Mouse (Mus musculus) layer of hippocampus, adult 11-12 months (tissue): Measurements from ENCODE around the gene Zfp322a.
"Not testable (repeated sequence)": the region's sequence is repeated elsewhere in the genome, so short reads cannot be mapped to it uniquely, and the experiment has no call there.

ENCODE experiments used
- DNase-seq: peaks from one replicate; pipeline ENCODE4 v3.0.0; 2022; ENCODE audit warnings: low spot score

The Zfp322a gene

GRCm38 (mm10) chr13:23317305-23317889, 51.6 kb downstream of the Zfp322a start:
- DNase-seq, result no peak

- no peak for DNase-seq
These were observed 55.9 kb downstream of the Zfp322a start for GRCm38 (mm10) chr13:23312909-23313669.

DNA sequence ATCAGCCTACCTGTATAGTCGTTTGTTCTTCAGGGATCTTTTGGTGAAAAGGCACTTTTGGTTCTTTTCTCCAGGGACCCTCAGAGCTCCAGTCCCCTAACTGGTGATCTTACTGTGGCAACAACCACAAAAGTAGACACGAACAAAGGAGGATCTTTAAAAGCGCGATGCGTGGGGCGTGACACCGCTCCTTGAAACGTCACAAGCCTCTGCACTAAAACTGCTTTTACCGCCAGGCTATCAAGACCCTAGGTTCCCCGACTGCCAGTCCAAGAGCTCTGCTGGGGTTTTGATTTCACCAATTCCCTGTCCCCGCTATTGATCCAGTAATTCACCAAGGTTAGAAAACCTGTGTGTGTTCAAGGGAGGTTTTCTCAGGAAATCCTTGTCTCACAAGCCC, 59.0 kb downstream of the Zfp322a start:
- DNase-seq, result no peak

DNA sequence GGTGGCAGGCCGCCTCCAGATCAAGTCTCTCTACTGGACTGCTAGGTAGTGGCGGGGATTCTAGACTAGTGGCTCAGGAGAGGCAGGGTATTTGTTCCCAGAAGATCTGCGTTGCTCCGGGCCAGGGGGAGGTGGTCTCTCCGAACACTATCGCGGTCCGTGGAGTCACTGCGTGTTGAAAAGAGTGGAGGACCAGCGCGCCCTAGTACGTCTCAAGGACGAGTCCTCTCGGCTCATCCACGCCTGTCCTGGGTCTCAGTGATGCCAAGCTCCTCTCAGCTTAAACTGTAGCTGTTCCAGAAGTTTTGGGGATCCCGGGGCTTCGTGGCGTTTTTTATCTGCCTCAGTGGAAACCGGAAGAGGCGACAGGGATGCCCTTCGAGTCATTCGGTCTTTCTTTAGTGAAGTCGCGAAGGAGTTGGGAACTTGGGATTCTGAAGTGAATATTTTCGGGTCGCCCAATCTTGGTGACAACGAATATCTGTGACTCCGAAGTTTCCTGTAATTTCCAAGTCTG, 59.5 kb downstream of the Zfp322a start:
- DNase-seq, result no peak

DNA sequence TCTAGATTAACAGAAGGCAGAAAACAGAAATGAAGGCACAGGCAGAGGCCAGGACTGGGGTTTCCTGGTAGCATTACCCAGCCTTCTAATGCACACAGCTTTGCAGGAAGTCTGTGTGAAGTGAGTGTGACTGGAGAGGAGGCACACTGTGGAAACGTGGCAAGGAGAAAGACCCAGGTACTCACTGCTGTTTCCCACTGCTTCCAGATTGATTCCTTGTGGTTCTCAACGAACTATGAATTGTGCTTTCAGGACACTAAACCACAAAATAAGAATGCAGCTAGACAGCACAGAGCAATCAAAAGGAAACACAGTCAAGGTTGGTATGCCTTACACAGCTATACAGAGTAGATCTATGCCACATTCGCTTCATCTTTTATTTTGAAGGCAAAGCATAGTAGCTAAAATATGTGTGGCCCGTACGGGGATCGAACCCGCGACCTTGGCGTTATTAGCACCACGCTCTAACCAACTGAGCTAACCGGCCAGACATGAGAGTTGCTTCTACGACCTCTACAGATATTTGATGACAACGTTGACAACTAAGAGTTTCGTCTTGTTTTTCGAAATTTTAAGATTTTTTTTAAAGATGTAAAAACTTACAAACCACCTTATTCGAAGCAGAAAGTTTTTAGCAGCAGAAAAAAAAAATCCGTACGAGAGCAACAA, 60.2 kb downstream of the Zfp322a start:
- DNase-seq, result not testable (repeated sequence)

GRCm38 (mm10) chr13:23307069-23307814, 61.8 kb downstream of the Zfp322a start:
- no peak for DNase-seq

GRCm38 (mm10) chr13:23306707-23307068, 62.3 kb downstream of the Zfp322a start:
- no peak for DNase-seq
